Mouse (Mus musculus): ENCODE measurements around the gene Slc9b1.
A peak's percentile ranks its signal among the peaks of the same experiment; 100 is the strongest.

The Slc9b1 gene

DNA sequence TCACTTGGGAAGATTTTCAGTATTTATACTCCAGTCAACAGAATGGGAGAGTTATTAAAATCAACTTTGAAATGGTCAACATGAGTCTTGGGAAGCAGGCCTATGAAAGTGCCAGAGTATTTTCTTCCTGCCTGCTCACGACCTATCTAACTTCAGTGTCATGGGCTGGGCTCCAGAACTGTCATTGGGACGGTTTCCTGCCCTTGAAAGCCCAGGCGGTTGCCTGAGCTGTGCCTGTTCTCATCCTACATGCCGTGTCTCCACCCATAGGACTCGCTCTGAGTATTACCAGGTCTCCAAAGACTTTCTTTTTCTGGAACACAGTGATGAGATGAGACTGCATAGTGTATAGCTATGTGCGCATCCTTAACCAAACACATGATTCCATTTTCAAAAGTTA, 45.4 kb downstream of the Slc9b1 start:
- DNase-seq (ENCODE audit: low spot score): no peak

DNA sequence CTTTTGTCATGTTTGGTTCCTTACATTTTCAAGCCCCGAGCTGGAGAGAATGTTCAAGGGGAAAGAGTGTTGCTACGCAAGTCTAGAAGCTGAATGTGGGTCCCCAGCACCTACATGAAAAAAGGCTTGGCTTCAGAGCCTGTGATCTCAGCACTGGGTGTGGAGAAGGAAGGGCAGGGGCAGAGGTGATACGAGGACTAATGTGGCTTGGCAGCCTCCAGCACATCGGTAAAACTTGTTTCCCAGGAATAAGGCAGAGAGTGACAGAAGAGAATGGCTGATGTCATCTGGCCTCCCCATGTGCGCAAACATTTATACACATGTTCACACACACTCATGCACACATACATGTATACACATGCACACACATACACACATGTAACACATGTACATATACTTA, 47.3 kb downstream of the Slc9b1 start:
- DNase-seq (ENCODE audit: low spot score): no peak

DNA sequence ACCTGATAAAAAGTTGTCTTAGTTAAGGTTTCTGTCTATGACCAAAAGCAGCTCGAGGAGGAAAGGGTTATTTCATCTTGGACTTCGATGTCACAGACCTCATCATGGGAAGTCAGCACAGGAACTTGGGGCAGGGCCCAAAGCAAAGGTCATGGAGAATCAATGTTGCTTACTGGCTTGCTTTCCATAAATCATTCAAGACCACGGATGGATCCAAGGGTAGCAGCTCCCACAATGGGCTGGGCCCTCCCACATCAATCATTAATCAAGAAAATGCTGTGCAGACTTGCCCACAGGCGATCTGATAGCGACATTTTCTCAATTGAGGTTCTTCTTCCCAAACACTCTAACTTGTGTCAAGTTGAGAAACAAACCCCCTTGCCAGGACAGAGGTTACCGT, 48.3 kb downstream of the Slc9b1 start:
- DNase-seq (ENCODE audit: low spot score): no peak

DNA sequence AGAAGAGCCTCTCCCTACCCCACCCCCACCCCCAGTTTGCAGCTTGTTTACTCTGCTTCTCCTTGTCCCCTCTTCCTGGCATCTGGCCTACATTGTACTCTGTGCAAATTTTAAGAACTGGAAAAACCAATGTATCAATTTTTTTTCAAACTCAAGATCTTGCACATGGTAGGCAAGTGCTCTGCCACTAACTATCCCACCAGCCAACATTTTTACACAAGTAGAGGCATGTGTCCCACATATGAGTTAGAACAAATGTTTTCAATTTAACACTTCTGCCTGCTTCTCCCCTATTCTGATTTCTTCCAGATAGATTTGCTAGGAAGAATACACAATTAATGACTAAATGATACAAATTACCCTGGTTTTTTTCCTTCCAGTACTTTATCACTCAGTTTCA, 49.3 kb downstream of the Slc9b1 start:
- DNase-seq (ENCODE audit: low spot score): no peak

DNA sequence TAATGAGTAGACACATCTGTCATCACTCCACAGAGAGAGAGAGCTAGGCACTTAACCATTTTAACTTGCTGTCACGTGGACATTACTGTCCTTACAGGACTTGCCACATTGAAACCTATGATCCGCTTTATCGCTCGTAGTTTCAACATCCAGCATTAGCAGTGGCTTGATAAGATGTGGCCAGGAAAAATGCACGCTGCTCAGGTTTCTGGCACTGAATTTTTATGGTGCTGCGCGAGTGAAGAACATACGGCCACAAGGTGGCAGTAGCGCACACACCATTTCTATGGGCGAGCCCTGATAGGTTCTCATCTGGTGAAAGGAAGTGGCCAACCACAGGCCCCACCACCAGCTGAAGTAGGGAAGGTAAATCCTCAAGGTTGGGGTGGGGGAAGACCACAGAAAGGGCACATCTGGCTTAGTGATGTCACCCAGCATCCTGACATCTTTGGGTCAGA, 54.4 kb downstream of the Slc9b1 start:
- peak; percentile 74 for DNase-seq (ENCODE audit: low spot score)

DNA sequence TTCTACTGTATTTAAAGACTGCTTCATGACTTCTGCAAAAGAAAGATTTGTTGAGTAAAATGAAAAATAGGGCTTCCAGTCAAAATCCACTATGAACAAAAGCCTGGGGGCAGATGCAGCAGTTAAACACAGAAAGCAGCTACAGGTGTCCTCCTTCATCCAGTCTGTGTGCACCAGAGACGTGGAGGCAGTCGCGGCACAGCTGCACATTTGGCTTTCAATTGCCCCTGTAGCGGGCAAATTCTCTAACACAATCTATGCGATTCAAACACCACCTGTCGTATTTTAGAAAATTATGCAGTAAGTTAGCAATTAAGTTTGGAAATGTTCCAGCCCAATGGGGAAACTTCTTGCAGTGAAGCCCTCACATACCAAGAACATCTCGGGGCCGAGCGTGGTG, 55.4 kb downstream of the Slc9b1 start:
- DNase-seq (ENCODE audit: low spot score): no peak

DNA sequence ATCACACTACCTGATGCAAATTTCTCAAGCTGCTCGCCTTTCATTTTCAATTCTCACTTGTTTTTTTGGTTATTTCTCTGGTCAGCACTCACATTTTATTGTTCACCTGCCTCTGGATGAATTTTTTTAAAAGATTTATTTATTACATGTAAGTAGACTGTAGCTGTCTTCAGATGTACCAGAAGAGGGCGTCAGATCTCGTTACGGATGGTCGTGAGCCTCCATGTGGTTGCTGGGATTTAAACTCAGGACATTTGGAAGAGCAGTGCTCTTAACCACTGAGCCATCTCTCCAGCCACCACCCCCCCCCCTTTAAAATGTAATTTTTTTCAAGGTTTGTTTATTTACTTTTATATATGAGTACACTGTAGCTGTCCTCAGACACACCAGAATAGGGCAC, 56.0 kb downstream of the Slc9b1 start:
- no peak for DNase-seq (ENCODE audit: low spot score)

DNA sequence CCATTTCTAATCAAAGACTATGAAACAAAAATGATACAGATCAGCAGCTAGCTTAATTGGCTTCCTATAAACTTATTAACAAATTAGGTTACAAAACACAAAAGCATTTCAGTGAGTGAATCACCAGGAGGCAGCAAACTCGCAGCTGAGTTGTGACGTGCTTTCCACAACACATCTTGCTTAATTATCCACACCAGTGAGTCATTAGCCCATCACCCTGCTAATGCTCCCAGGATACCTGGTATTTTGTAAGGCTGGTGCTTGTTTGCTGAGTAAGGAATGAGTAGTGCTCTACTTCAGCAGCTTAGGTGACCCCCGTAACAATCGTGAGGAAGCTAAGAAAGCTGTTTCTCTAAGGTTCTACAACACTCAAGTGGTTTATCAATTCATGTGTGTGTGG, 56.8 kb downstream of the Slc9b1 start:
- DNase-seq (ENCODE audit: low spot score): no peak

DNA sequence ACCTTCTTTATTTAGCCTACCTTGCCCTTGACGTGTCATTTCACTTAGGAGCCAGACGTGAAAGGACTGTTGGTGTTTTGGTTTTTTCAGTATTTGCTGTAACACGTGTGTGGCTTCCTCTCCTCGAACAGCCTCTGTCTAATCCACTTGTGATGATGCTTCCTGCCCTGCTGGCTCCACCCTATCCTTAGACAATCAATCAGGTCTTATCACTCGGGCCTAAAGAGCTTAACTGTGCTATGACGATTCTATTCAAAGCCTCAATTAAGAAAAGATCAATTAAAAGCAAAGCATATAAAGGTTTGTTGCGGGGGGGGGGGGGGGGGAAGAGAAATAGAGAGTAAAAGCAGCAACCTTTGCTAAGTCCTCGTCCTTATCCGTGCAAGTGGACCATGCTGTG, 59.5 kb downstream of the Slc9b1 start:
- DNase-seq (ENCODE audit: low spot score): no peak

DNA sequence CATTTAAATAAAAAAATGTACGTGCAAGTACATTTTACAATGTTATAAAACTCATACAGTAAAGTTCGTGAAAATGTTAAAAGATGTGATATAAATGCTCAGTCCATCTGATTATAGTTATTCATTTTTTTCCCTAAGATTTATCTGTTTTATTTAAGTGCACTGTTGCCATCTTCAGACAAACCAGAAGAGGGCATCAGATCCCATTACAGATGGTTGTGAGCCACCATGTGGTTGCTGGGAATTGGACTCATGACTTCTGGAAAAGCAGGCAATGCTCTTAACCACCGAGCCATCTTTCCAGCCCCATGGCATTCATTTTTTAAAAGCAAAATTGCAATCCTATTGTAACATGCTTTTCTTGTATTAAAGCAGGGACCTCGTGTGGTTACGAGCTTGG, 61.4 kb downstream of the Slc9b1 start:
- no peak for DNase-seq (ENCODE audit: low spot score)

DNA sequence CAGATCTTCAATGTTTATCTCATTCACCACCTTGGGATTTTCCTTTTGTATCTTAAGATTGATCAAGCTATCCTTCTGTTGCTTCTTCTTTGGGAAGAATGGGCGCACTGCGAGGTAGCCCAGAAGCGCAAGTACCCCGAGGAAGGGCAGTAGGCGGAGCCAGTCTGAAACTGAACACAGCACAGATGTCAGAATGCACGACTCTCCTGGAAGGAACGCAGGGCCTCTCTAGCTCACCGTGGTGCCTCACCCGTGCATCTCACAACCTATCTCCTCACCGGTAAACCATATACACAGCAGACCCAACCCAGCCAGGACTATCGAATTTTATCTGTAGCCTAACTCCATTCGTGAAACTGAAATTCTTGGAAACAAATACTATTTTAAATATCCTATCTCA, 63.2 kb downstream of the Slc9b1 start:
- DNase-seq (ENCODE audit: low spot score): no peak

DNA sequence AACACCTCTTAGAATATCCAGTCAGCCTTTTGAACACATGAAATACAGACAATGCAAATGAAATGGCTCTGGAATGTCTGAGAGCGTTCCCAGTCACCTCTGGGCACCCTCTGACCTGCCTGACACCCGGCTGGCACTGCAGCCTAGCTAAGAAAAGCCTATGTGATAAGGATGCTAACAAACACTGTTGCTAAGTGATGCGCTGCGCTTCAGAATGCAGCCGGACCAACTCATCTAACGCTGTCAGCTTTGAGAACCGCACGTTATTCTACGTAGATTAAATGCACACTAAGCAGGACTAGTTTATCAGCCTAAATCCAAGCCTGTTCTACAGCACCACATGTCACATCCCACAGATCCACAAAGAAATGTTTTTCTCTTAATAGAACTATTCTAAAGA, 64.0 kb downstream of the Slc9b1 start:
- no peak for DNase-seq (ENCODE audit: low spot score)

DNA sequence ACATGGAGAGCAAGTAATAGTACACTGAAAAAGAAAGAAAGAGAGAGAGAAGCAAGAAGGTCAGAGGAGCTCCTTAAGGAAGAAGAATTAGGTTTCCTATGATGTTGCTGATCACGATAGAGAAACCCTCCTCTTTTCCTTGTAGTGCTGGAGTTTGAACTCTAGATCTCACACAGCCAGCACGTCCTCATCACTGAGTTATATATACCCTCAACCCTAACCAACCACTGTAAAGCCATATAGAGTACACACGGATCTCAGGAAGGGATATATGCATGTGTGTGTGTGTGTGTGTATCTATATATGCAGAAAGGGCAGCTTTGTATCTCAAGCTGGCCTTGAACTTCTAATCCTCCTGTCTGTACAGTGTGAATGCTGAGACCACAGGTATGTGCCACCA, 69.4 kb downstream of the Slc9b1 start:
- no peak for DNase-seq (ENCODE audit: low spot score)

DNA sequence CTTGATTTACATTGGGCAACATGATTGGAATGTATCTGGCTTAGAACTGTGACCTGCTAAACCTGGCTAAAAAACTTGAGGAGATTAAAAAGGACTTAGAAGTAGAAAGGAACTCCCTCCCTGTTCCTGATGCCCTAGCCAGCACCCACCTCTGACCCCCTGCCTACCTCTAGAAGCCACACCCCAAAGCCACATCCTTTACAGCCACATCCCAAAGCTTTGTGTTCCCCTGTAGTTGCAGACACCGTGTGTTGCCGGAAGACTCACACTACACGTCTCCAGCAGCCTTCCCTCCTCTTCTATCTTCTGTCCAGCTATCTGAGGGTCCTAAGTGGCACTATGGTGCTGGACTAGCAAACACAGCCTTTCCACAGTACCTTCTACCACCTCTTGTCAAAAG, 70.0 kb downstream of the Slc9b1 start:
- DNase-seq (ENCODE audit: low spot score): no peak

DNA sequence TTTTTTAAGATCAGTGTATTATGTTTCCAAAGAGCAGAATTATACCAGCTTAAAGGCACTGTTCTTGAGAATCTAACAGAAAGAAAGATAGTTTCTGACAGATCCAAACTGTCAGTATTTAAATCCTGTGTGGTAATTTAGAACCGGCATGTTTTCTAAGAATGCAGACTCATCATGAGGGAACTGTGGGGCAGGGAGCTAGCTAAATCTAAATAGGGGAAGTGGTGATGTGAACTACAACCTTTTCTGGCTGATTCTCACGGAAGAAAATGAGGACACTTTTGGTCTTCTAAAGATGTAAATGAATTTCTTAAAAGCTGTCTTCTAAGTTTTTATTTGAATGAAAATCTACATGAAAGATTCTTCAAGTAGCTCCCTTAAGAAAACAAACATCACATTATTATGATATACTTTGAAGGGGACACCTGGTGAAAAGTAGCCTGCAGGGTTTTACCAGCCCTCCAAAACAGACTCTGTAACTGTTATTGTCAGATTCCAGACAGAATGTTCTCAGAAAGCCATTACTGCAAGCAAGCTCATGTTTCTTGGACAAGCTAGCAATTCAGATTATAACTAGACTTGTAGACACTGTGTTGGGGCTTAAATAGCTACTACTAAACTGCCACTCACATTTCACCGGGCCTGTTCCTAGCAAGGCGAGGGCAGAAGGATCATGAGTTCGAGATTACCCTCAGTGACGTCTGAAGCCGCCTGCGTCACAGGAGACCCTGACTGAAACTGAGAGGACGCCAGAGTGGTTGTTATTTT, 72.9 kb downstream of the Slc9b1 start:
- no peak for DNase-seq (ENCODE audit: low spot score)

DNA sequence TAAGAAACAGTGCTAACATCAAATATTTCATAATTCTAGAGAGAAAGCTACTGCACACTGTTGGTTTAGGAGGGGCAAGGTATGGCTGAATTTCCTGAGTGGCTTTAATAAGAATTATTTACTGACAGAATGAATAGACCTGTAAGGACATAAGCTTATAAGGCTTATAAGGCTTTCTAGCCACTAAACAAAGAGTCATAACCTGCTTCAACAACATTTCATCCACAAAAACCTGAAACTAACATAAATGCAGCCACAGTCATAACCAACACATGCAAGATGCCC, 73.4 kb downstream of the Slc9b1 start:
- DNase-seq (ENCODE audit: low spot score): no peak

DNA sequence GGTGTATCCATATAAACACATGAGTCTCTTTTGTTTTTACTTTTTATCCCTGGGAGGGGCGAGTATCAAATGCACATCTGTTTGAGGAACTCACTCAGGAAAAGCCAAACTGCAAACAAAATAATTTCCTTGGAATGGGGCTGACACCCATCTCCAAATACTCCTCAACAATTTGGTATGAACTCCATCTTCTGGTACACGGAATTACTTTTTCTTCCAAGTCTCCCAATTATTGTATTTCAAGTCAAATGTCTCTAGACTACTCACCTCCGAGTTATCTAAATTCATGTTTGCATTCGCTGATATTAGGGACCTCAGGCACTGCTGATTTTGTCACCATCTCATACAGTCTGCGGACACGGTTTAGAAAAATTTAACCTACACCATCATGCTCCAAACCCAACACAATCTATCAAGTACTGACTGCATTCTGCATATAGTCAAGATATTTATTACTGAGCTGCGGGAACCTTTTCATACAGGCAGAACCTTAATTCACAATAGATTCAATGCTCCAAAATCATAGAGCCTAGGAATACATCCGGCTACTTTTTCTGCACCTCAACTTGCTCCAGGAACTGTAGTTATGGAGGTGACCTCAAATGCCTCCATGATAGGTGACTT, 74.5 kb downstream of the Slc9b1 start:
- DNase-seq (ENCODE audit: low spot score): no peak

DNA sequence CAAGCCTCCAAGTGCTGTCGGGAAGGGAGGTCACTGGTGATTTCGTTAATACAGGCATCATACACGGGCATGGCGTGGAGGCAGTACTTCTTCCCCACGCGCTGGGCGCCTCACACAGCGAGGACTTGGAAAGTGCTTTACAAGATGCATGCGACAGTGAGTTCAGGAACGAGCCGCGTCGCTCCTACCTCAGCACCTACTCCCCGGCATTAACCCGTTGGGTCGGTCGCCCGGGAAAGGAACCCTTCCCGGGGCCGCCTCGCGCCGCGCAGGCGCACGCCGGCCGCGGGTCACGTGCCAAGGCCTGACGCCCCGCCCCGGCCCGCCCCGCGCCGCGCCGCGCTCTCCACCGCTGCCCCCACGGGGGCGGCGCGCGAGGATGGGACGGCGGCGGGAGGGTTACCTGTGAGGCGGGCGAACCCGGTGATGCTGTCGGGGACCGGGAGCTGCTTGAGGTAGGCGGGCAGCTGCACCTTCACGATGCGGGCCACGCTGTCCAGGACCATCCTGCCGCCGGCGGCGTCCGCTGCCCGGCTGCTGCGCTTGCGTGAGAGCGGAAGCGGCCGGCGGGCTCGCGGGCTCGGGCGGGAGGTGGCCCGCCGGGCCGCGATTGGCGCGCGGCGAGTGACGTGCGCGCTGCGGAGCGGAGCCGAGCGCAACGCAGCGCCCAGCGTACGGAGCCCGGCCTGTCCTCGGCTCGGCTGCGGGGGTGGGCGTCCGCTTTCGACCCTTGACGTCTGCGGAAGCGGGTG, 75.2 kb downstream of the Slc9b1 start:
- peak; percentile 85 for DNase-seq (ENCODE audit: low spot score)

DNA sequence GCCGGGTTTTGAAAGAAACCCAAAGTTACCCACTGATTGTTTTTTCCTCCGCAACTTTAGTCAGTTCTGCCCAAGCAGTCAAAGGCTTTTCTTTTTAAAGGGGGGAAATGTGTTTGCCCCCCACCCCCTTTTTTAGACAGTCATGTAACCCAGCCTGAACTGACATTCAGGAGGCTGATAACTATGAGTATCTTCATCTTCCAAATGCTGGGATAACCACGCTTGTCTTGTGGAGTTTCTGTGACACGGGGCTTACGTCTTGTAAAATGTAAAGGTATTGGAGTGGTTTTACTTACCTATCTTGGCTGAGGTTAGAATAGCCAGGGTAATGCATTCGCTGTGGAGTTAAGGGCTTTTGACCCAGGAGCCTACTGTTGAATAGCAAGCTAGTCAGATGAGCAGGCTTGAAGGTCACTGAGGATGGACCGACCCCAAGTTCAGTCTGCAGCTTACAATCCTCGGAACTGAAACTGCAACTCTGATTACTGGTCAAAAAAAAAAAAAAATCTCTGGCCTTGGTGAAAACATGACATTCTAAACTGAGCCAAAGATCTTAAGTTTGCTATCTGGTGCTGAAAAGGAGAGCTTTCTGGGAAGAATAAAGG, 75.9 kb downstream of the Slc9b1 start, which contains the start of gene Cisd2:
Cisd2 (minus strand) TSS at position 318 of the 605 bp plus-strand sequence.
- no peak for DNase-seq (ENCODE audit: low spot score)

DNA sequence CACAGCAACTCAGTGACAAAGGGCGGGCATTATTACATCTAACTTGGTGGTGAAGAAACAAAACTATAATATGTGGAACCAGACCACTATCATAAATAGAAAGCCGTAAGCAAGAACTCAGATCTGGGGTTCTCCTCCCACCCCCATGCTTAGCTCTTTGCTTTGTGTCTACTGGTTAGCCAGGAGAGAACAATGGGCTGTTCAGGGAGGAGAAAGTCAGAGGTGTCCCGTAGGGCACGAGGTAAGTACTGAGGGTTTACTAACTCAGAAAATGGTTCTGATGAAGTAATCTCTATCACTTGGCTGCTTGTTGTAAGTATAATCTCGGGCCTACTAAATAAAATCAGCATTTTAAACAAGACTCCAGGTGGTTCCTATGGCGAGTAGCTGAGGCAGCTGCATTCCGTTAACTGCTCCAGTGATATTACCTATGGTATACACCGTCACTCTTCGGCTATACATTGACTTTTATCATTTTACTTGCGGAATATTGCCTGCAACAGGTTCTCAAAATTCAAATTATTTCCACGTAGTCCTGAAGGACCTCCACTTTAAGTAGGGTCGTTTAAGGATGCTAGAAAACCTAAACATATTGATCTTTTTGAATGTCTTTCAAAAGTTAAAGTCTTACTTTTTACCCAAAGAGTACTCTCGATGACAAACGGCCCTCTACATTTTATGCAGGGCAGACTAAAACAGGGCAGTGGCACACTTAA, 89.2 kb downstream of the Slc9b1 start:
- no peak for DNase-seq (ENCODE audit: low spot score)

DNA sequence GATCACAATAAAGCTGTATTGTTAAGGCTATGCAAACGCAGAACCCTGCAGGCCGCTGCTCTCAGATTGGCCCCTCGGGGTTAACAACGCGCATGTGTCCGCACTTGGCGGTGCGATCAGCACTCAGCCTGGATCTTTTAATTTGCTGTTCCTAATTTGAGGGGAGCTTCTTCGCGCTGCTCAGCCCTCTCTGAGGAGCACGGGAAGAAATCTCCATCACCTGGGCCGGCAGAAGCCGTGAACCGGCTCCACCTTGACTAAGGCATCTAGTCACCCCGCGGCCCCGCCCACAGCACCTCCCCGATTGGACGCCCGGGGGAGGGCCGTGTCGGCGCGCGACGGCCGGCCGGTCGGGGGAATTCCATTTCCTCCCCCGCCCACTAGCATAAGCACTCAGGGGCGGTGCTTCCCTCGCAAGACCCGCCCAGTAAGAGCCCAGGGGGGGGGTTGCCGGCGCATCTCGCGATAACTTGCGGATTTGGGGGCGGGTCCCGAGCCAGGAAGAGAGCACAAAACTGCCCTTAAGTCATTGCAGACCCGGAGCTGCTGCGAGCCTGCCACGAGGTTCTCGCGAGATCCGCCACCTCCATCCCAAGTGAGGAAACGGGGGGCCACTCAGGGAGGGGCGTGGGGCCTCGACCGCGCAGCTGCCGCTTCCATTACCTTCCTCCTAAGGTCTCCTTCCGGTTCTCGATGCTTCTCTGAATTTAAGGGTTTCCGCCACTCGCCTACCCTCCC, 90.1 kb downstream of the Slc9b1 start, which contains the start of gene Ube2d3:
Ube2d3 (plus strand) TSS at position 392 of the 738 bp plus-strand sequence.
- DNase-seq (ENCODE audit: low spot score): peak; percentile 100
